Mouse (Mus musculus) stomach, postnatal 0 days (tissue): ENCODE measurements around the gene Bach2.

Experiments used
- CTCF ChIP-seq: IDR thresholded peaks from 2 replicates; pipeline ENCODE4 v1.5.1; 2016; ENCODE audit warnings: antibody characterized with exemption, low read depth, mild to moderate bottlenecking, moderate library complexity
- EP300 ChIP-seq: optimal IDR thresholded peaks from 2 replicates; pipeline ENCODE3; 2016; ENCODE audit warnings: antibody characterized with exemption

- TF ChIP-seq CTCF (no peak), EP300 (no peak)
Observed at GRCm38 (mm10) chr4:32533735-32534134, 295.1 kb downstream of the Bach2 start.
